Mouse (Mus musculus): Measurements from ENCODE around the gene Kif5c. TPM values are rescaled to one million over a fixed set of nuclear protein-coding genes. Genes with fewer than 3 reads are reported as not detected.

Kif5c gene
- polyA plus RNA-seq, 1 experiment from 2014 or later, result 36.3 TPM

DNA sequence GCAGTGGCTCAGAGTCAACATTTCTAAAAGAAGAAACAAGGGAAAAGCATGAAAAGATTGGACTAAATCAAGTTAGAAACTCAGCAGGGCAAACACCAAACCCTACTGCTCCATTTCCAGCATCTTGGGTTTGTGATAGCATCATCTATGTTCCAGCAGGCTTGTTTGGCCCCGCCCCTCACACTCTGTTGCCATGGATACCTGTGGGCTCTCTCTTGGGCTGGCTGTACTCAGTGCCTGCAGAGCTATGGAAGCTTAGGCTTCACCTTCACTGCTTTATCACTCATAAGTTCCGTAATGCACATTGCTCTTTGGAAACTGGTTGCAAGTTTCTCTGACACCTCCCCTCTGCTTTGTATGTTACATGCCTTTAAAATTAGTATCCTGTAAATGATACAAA lies 136.0 kb downstream of the Kif5c start:
- WGBS, result 72% methylated on average over 2 of the region's 2 CpGs
- no peak for ATAC-seq (replicated peaks; ENCODE audit: insufficient number of reproducible peaks, low FRiP score, low TSS enrichment, low read depth)
- no peak overlapping the region for H3K27ac ChIP-seq (replicated peaks; ENCODE audit: low read depth, low read length)
- peak; percentile 55 for DNase-seq (ENCODE audit: low spot score)
- no peak overlapping the region for H3K4me3 ChIP-seq (ENCODE audit: low read depth, low read length)
- no peak overlapping the region for H3K9ac ChIP-seq (replicated peaks; ENCODE audit: low read length)
- H3K4me2 ChIP-seq (ENCODE audit: low read depth, low read length), result no peak overlapping the region
- H3K4me1 ChIP-seq (ENCODE audit: control insufficient read depth, insufficient read depth, low read length), result no peaks in the 10 kb centered on the region
- no peaks in the 10 kb centered on the region for H3K9me3 ChIP-seq (replicated peaks; ENCODE audit: control insufficient read depth, low read length)
- H3K36me3 ChIP-seq (replicated peaks; ENCODE audit: control insufficient read depth, insufficient read depth, low read depth, low read length), result peaks cover 9% of the 10 kb centered on the region
- no peaks in the 10 kb centered on the region for H3K27me3 ChIP-seq (ENCODE audit: control insufficient read depth, insufficient read depth, low read length)

GRCm38 (mm10) chr2:49757616-49758015 lies 138.5 kb downstream of the Kif5c start:
- H3K9ac ChIP-seq (replicated peaks; ENCODE audit: low read length), result no peak overlapping the region
- ATAC-seq (replicated peaks; ENCODE audit: insufficient number of reproducible peaks, low FRiP score, low TSS enrichment, low read depth), result no peak
- H3K27ac ChIP-seq (replicated peaks; ENCODE audit: low read depth, low read length), result no peak overlapping the region
- H3K4me2 ChIP-seq (ENCODE audit: low read depth, low read length), result no peak overlapping the region
- H3K4me3 ChIP-seq (ENCODE audit: low read depth, low read length), result no peak overlapping the region
- H3K4me1 ChIP-seq (ENCODE audit: control insufficient read depth, insufficient read depth, low read length), result no peaks in the 10 kb centered on the region
- no peaks in the 10 kb centered on the region for H3K9me3 ChIP-seq (replicated peaks; ENCODE audit: control insufficient read depth, low read length)
- DNase-seq (ENCODE audit: low spot score), result no peak
- H3K27me3 ChIP-seq (ENCODE audit: control insufficient read depth, insufficient read depth, low read length), result no peaks in the 10 kb centered on the region
- peaks cover 4% of the 10 kb centered on the region for H3K36me3 ChIP-seq (replicated peaks; ENCODE audit: control insufficient read depth, insufficient read depth, low read depth, low read length)
- WGBS, result 92% methylated on average over 7 of the region's 7 CpGs

DNA sequence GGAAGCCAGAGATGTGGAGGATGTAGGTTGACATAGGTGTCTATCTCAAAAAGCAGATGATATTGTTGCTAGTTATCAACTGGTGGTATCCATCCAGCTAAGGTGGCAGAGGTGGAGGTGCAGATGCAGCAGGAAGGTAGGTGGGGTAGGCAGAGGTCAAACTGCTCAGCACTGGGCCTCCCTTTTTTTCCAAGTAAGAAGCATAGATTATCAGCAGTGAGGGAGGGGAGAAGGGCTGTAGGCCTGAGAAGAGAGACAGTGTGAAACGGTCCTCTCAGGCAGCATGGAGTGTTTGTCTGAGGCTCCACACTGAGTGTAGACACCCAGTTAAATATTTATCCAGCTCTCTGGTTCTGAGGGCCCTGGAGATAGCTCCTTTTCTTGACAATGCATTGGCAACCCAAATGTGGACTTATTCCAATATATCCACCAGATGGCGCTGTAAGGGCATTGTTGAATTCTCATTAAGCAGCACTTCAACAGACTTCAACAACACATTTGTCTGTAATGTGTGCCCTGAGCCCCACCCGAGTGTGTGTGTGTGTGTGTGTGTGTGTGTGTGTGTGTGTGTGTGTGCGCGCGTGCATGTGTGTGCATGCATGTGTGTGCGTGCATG lies 145.3 kb downstream of the Kif5c start:
- no peak overlapping the region for H3K4me2 ChIP-seq (ENCODE audit: low read depth, low read length)
- no peak overlapping the region for H3K9ac ChIP-seq (replicated peaks; ENCODE audit: low read length)
- no peak overlapping the region for H3K27ac ChIP-seq (replicated peaks; ENCODE audit: low read depth, low read length)
- no peak overlapping the region for H3K4me3 ChIP-seq (ENCODE audit: low read depth, low read length)
- H3K36me3 ChIP-seq (replicated peaks; ENCODE audit: control insufficient read depth, insufficient read depth, low read depth, low read length), result peaks cover 2% of the 10 kb centered on the region; the same call in 1 of the 2 replicates
- DNase-seq (ENCODE audit: low spot score), result peak; percentile 91
- peak; percentile 63; the same call in 1 of the 2 replicates for ATAC-seq (replicated peaks; ENCODE audit: insufficient number of reproducible peaks, low FRiP score, low TSS enrichment, low read depth)
- H3K4me1 ChIP-seq (ENCODE audit: control insufficient read depth, insufficient read depth, low read length), result no peaks in the 10 kb centered on the region
- 50% methylated on average over 7 of the region's 7 CpGs for WGBS
- no peaks in the 10 kb centered on the region for H3K9me3 ChIP-seq (replicated peaks; ENCODE audit: control insufficient read depth, low read length)
- H3K27me3 ChIP-seq (ENCODE audit: control insufficient read depth, insufficient read depth, low read length), result no peaks in the 10 kb centered on the region

DNA sequence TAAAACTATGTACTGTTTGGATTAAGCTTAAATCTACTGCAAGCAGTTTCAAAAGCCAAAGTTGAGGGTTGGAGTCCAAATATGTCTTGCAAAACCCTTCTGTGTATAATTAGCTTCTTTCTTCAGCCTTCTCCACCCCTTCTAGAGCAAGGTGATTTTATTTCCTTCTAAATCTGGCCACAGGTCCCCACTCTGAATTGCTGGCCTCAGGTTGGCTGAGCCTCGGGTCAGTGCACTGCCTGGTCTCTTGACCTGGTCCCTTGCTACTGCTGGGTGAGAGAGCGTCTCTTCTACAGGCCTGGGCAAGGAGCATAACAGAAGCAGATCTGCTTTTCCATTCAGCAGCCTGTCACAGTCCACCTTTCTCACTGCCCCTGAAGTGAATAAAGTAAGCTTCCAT lies 149.8 kb downstream of the Kif5c start:
- no peak overlapping the region for H3K27ac ChIP-seq (replicated peaks; ENCODE audit: low read depth, low read length)
- DNase-seq (ENCODE audit: low spot score) (no peak), ATAC-seq (replicated peaks; ENCODE audit: insufficient number of reproducible peaks, low FRiP score, low TSS enrichment, low read depth) (no peak)
- no peaks in the 10 kb centered on the region for H3K4me1 ChIP-seq (ENCODE audit: control insufficient read depth, insufficient read depth, low read length)
- no peak overlapping the region for H3K4me2 ChIP-seq (ENCODE audit: low read depth, low read length)
- no peaks in the 10 kb centered on the region for H3K9me3 ChIP-seq (replicated peaks; ENCODE audit: control insufficient read depth, low read length)
- no peak overlapping the region for H3K4me3 ChIP-seq (ENCODE audit: low read depth, low read length)
- WGBS, result 70% methylated on average over 2 of the region's 2 CpGs
- H3K27me3 ChIP-seq (ENCODE audit: control insufficient read depth, insufficient read depth, low read length), result no peaks in the 10 kb centered on the region
- H3K36me3 ChIP-seq (replicated peaks; ENCODE audit: control insufficient read depth, insufficient read depth, low read depth, low read length), result no peaks in the 10 kb centered on the region; the same call in 1 of the 2 replicates
- no peak overlapping the region for H3K9ac ChIP-seq (replicated peaks; ENCODE audit: low read length)

- 70% methylated on average over 5 of the region's 5 CpGs for WGBS
- DNase-seq (ENCODE audit: low spot score), result no peak
- no peak; the same call in 1 of the 2 replicates for ATAC-seq (replicated peaks; ENCODE audit: insufficient number of reproducible peaks, low FRiP score, low TSS enrichment, low read depth)
Measured at GRCm38 (mm10) chr2:49770440-49770839, 151.3 kb downstream of the Kif5c start.

DNA sequence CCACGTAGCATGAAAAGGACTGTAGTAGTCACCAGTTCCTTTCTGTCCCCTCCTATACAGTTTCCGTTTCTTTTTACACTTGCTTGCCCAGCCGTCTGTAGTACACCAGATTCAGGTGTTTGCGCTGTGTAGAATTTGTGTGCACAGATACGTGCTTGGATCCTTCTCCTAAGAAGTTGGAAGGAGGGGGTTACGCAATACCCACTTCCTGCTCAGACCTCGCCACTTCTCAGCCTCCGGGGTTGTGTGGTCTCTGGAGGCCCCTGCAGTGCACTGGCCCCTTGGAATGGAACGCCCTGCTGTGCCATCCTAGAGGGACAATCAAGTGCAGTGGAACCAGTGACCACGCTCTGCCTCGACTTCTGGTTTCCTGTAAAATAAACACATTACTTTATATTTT lies 152.1 kb downstream of the Kif5c start:
- WGBS, result 69% methylated on average over 11 of the region's 11 CpGs
- Histone ChIP-seq H3K9ac (replicated peaks; ENCODE audit: low read length) (no peak overlapping the region), H3K36me3 (replicated peaks; ENCODE audit: control insufficient read depth, insufficient read depth, low read depth, low read length) (no peaks in the 10 kb centered on the region; the same call in 1 of the 2 replicates), H3K27me3 (ENCODE audit: control insufficient read depth, insufficient read depth, low read length) (no peaks in the 10 kb centered on the region), H3K4me3 (ENCODE audit: low read depth, low read length) (no peak overlapping the region), H3K9me3 (replicated peaks; ENCODE audit: control insufficient read depth, low read length) (no peaks in the 10 kb centered on the region), H3K4me1 (ENCODE audit: control insufficient read depth, insufficient read depth, low read length) (no peaks in the 10 kb centered on the region), H3K4me2 (ENCODE audit: low read depth, low read length) (no peak overlapping the region), H3K27ac (replicated peaks; ENCODE audit: low read depth, low read length) (no peak overlapping the region)
- no peak for DNase-seq (ENCODE audit: low spot score)
- ATAC-seq (replicated peaks; ENCODE audit: insufficient number of reproducible peaks, low FRiP score, low TSS enrichment, low read depth), result no peak

More at GRCm38 (mm10) chr2:49770440-49770839, 151.3 kb downstream of the Kif5c start:
- Histone ChIP-seq H3K27me3 (ENCODE audit: control insufficient read depth, insufficient read depth, low read length) (no peaks in the 10 kb centered on the region), H3K4me3 (ENCODE audit: low read depth, low read length) (no peak overlapping the region), H3K36me3 (replicated peaks; ENCODE audit: control insufficient read depth, insufficient read depth, low read depth, low read length) (no peaks in the 10 kb centered on the region; the same call in 1 of the 2 replicates), H3K9me3 (replicated peaks; ENCODE audit: control insufficient read depth, low read length) (no peaks in the 10 kb centered on the region), H3K9ac (replicated peaks; ENCODE audit: low read length) (no peak overlapping the region), H3K4me2 (ENCODE audit: low read depth, low read length) (no peak overlapping the region), H3K27ac (replicated peaks; ENCODE audit: low read depth, low read length) (no peak overlapping the region), H3K4me1 (ENCODE audit: control insufficient read depth, insufficient read depth, low read length) (no peaks in the 10 kb centered on the region)

DNA sequence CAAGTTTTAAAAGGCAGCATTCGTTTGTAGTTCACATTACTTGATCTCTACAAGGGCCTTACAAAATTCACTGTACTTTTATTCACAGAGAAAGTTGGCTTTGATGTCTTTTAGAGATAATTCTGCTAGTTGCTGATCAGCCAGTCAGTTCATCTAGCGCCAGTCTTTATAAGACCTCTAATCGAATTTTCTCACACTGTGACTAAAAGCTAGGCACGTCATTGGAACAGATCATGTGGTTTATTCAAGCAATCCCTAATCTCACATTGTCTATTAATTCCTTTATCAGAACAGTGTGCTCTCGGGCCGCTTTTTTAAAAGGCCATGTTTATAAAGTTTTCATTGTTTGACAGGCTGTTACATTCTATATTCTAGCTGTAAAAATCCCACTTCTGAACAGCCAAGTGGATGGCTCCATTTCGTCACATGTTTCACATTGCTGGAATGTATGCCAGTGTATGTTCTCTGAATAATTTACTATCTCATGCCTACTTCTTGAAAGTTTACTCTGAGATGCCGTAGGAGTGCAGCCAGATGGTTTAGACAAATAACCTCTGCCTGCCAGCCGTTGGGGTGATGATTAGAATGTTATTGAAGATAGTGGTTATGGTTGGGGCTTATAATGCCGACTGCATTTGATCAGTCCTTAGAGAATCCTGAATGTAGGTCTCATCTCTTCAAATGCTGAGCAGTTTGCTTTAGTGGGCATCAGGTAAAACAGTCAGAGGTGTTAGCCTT lies 154.3 kb downstream of the Kif5c start:
- no peaks in the 10 kb centered on the region for H3K27me3 ChIP-seq (ENCODE audit: control insufficient read depth, insufficient read depth, low read length)
- no peaks in the 10 kb centered on the region; the same call in 1 of the 2 replicates for H3K36me3 ChIP-seq (replicated peaks; ENCODE audit: control insufficient read depth, insufficient read depth, low read depth, low read length)
- H3K27ac ChIP-seq (replicated peaks; ENCODE audit: low read depth, low read length), result no peak overlapping the region
- DNase-seq (ENCODE audit: low spot score), result no peak
- no peak overlapping the region for H3K9ac ChIP-seq (replicated peaks; ENCODE audit: low read length)
- no peaks in the 10 kb centered on the region for H3K4me1 ChIP-seq (ENCODE audit: control insufficient read depth, insufficient read depth, low read length)
- no peak for ATAC-seq (replicated peaks; ENCODE audit: insufficient number of reproducible peaks, low FRiP score, low TSS enrichment, low read depth)
- no peak overlapping the region for H3K4me3 ChIP-seq (ENCODE audit: low read depth, low read length)
- WGBS, result 89% methylated on average over 10 of the region's 10 CpGs
- H3K9me3 ChIP-seq (replicated peaks; ENCODE audit: control insufficient read depth, low read length), result no peaks in the 10 kb centered on the region
- no peak overlapping the region for H3K4me2 ChIP-seq (ENCODE audit: low read depth, low read length)

- DNase-seq (ENCODE audit: low spot score) (no peak), ATAC-seq (replicated peaks; ENCODE audit: insufficient number of reproducible peaks, low FRiP score, low TSS enrichment, low read depth) (no peak)
- H3K36me3 ChIP-seq (replicated peaks; ENCODE audit: control insufficient read depth, insufficient read depth, low read depth, low read length), result no peaks in the 10 kb centered on the region; the same call in 1 of the 2 replicates
- H3K9me3 ChIP-seq (replicated peaks; ENCODE audit: control insufficient read depth, low read length), result no peaks in the 10 kb centered on the region
- H3K4me2 ChIP-seq (ENCODE audit: low read depth, low read length), result no peak overlapping the region
- H3K27me3 ChIP-seq (ENCODE audit: control insufficient read depth, insufficient read depth, low read length), result no peaks in the 10 kb centered on the region
- H3K27ac ChIP-seq (replicated peaks; ENCODE audit: low read depth, low read length), result no peak overlapping the region
- no peak overlapping the region for H3K4me3 ChIP-seq (ENCODE audit: low read depth, low read length)
- no peak overlapping the region for H3K9ac ChIP-seq (replicated peaks; ENCODE audit: low read length)
- H3K4me1 ChIP-seq (ENCODE audit: control insufficient read depth, insufficient read depth, low read length), result no peaks in the 10 kb centered on the region
Measured at GRCm38 (mm10) chr2:49774180-49774579, 155.1 kb downstream of the Kif5c start.

Data from embryonic facial prominence, embryonic 11.5 days (tissue).